Mouse (Mus musculus) lung, postnatal 0 days (tissue): ENCODE results near the gene Bach2.

Experiments
- CTCF ChIP-seq: IDR thresholded peaks from 2 replicates; pipeline ENCODE4 v1.5.1; 2016; ENCODE audit warnings: antibody characterized with exemption, mild to moderate bottlenecking
- EP300 ChIP-seq: IDR thresholded peaks from 2 replicates; pipeline ENCODE4 v1.6.1; 2016; ENCODE audit warnings: antibody characterized with exemption, mild to moderate bottlenecking, control low read depth

GRCm38 (mm10) chr4:32425060-32425459 lies 186.5 kb downstream of the Bach2 start:
- TF ChIP-seq CTCF = no peak
- no peak for TF ChIP-seq EP300
